Mouse (Mus musculus): ENCODE data around the gene Arhgap19. TPM values are rescaled to one million over a fixed set of nuclear protein-coding genes. Genes with fewer than 3 reads are reported as not detected.

Gene Arhgap19
- polyA plus RNA-seq, 1 experiment: not detected

DNA sequence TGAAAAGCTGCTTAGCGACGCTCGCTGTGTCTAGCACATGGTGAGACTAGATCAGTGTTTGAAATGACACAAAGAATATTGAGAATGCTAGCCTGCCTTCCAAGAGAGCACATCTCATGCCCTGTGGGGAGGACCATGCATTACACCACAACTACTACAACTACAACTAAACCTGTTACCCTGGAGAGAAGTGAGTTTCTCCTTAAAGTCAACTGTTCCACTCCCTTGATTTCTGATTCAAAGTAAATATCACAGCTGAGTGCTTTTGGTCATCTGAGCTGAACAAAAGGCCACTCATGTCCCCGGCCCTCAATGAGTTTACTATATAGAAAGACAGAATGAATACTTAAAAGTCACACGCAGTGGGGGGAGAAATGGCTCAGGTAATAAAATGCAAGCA, 8.2 kb upstream of the Arhgap19 start:
- Histone ChIP-seq H3K4me3 (ENCODE audit: insufficient read depth, low read depth, low read length) (no peak overlapping the region), H3K27ac (ENCODE audit: insufficient read depth, low read depth, low read length) (no peak overlapping the region), H3K4me1 (ENCODE audit: control insufficient read depth, insufficient read depth, low read length) (no peaks in the 10 kb centered on the region)
- TF ChIP-seq CTCF (IDR thresholded peaks at IDR 0.05; ENCODE audit: insufficient read depth, low read depth, low read length) (no peak), POLR2A (IDR thresholded peaks at IDR 0.05; ENCODE audit: insufficient read depth, low read depth, low read length) (no peak)
- 90% methylated on average over 5 of the region's 5 CpGs for WGBS

DNA sequence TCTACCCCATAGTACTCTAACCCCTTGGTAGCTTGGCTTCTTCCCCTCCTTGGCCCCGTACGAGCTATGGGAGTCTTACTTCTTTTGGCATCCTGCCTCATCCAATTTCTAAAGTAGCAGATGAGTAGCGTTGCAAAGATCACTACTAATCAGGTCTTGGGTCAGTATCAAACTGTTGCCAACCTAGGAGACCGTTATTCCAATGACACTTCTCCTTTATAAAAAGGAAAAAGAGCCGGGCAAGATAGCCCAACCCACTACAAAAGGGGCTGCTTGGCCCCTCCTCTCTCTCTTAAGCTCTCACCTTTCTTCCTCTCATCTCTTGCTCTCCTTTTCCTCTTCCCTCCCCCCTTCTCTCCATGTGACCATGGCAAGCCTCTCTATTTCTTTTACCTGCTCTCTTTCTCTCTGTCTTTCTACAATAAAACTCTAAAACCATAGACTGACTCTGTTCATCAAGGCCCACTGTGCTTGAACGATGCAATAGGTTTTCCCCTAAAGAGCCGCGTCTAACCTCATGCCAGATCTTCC, 6.3 kb upstream of the Arhgap19 start:
- whole genome bisulfite sequencing: 74% methylated on average over 8 of the region's 8 CpGs

GRCm38 (mm10) chr19:41807497-41807896, 5.7 kb upstream of the Arhgap19 start:
- no peak for TF ChIP-seq CTCF (IDR thresholded peaks at IDR 0.05; ENCODE audit: insufficient read depth, low read depth, low read length)
- TF ChIP-seq POLR2A (IDR thresholded peaks at IDR 0.05; ENCODE audit: insufficient read depth, low read depth, low read length): no peak
- WGBS: 93% methylated on average over 9 of the region's 9 CpGs
- peaks cover 3% of the 10 kb centered on the region; the same call in 1 of the 2 replicates for H3K4me1 ChIP-seq (ENCODE audit: control insufficient read depth, insufficient read depth, low read length)
- H3K4me3 ChIP-seq (ENCODE audit: insufficient read depth, low read depth, low read length): no peak overlapping the region
- no peak overlapping the region for H3K27ac ChIP-seq (ENCODE audit: insufficient read depth, low read depth, low read length)

More for the DNA sequence above, 6.3 kb upstream of the Arhgap19 start:
- H3K27ac ChIP-seq (ENCODE audit: insufficient read depth, low read depth, low read length): no peak overlapping the region
- H3K4me1 ChIP-seq (ENCODE audit: control insufficient read depth, insufficient read depth, low read length): peaks cover 2% of the 10 kb centered on the region; the same call in 1 of the 2 replicates
- H3K4me3 ChIP-seq (ENCODE audit: insufficient read depth, low read depth, low read length): no peak overlapping the region
- TF ChIP-seq POLR2A (IDR thresholded peaks at IDR 0.05; ENCODE audit: insufficient read depth, low read depth, low read length): no peak
- no peak for TF ChIP-seq CTCF (IDR thresholded peaks at IDR 0.05; ENCODE audit: insufficient read depth, low read depth, low read length)

DNA sequence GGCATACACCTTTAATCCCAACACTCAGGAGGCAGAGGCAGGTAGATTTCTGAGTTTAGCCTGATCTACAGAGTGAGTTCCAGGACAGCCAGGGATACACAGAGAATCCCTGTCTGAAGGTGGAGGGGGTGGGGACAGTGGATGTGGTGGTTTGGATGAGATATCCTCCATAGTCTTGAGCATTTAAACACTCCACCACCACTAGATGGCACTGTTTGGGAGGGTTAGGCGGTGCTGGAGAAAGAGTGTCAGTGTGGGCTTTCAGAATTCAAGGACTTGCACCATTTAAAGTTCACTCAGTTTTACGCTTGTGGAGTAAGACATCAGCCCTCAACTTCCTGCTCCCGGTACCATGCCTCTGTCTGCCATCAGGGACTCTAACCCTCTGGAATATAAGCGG, 4.0 kb upstream of the Arhgap19 start:
- Histone ChIP-seq H3K4me1 (ENCODE audit: control insufficient read depth, insufficient read depth, low read length) (peaks cover 3% of the 10 kb centered on the region; the same call in 1 of the 2 replicates), H3K4me3 (ENCODE audit: insufficient read depth, low read depth, low read length) (no peak overlapping the region), H3K27ac (ENCODE audit: insufficient read depth, low read depth, low read length) (no peak overlapping the region)
- TF ChIP-seq CTCF (IDR thresholded peaks at IDR 0.05; ENCODE audit: insufficient read depth, low read depth, low read length) (no peak), POLR2A (IDR thresholded peaks at IDR 0.05; ENCODE audit: insufficient read depth, low read depth, low read length) (no peak)
- WGBS: 91% methylated on average over 4 of the region's 4 CpGs

GRCm38 (mm10) chr19:41803322-41803721, 1.5 kb upstream of the Arhgap19 start:
- TF ChIP-seq POLR2A (IDR thresholded peaks at IDR 0.05; ENCODE audit: insufficient read depth, low read depth, low read length) (no peak), CTCF (IDR thresholded peaks at IDR 0.05; ENCODE audit: insufficient read depth, low read depth, low read length) (0 out of 2 replicates have a peak, but pooled peaks have one; percentile 19)
- WGBS: 48% methylated on average over 7 of the region's 7 CpGs
- Histone ChIP-seq H3K4me1 (ENCODE audit: control insufficient read depth, insufficient read depth, low read length) (peaks cover 3% of the 10 kb centered on the region; the same call in 1 of the 2 replicates), H3K27ac (ENCODE audit: insufficient read depth, low read depth, low read length) (no peak overlapping the region), H3K4me3 (ENCODE audit: insufficient read depth, low read depth, low read length) (no peak overlapping the region)

DNA sequence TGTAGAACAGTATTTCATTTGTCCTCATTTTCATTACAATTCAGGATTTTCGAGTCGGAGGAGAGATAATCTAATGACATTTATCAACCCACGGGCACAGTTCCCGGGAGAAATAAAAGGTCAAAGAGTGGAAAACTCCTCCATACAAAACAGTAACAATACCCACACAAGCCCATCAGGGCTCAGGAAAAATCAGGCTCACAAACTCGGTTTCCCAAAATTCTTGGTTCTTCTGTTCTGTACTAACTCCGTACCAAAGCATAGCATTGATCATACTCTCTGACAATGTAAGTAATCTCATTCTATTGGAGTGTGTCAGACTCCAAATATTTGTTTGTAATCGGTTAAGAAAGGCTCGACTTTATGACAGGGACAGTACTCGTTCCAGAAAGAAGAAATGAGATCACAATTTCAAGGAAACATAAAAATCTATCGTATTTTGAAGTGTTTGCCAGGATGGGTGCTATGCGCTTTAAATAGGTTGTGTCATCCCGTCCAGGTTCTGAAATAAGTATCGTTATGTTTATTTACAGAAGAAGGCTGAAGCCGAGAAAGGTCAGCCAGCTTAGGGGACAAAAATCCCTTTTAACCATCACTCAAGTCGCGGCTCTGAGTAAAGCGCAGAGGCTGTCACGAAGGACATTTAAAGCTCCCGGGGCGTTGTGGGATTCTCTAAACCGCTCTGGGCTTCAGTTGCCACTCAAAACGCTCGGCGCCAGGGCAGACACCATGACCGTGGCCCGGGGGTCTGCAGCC, 683 bp downstream of the Arhgap19 start:
- Histone ChIP-seq H3K27ac (ENCODE audit: insufficient read depth, low read depth, low read length) (no peak overlapping the region), H3K4me1 (ENCODE audit: control insufficient read depth, insufficient read depth, low read length) (peaks cover 3% of the 10 kb centered on the region; the same call in 1 of the 2 replicates), H3K4me3 (ENCODE audit: insufficient read depth, low read depth, low read length) (peak overlapping the region; percentile 76)
- TF ChIP-seq CTCF (IDR thresholded peaks at IDR 0.05; ENCODE audit: insufficient read depth, low read depth, low read length) (no peak), POLR2A (IDR thresholded peaks at IDR 0.05; ENCODE audit: insufficient read depth, low read depth, low read length) (no peak)
- WGBS: 1% methylated on average over 26 of the region's 26 CpGs

DNA sequence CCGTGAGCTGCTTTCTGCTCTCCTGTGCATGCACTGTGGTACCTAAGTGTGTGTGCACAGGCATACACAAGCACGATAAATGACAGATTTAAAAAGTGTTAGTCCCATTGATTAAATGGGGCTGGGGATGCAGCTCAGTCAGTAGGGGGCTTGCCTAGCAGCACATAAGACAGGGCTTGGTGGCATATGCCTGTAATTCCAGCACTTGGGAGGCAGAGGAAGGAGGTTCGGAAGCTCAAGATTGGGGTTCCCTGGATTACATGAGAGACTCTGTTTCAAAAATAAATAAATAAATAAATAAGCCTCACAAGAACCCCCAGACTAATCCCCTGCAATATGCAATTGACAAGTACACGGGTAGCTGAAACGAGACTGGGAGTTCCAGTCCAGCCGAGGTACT, 1.4 kb downstream of the Arhgap19 start:
- no peak overlapping the region for H3K4me3 ChIP-seq (ENCODE audit: insufficient read depth, low read depth, low read length)
- no peak overlapping the region for H3K27ac ChIP-seq (ENCODE audit: insufficient read depth, low read depth, low read length)
- peaks cover 3% of the 10 kb centered on the region; the same call in 1 of the 2 replicates for H3K4me1 ChIP-seq (ENCODE audit: control insufficient read depth, insufficient read depth, low read length)
- 34% methylated on average over 6 of the region's 6 CpGs for WGBS
- TF ChIP-seq CTCF (IDR thresholded peaks at IDR 0.05; ENCODE audit: insufficient read depth, low read depth, low read length): no peak
- no peak for TF ChIP-seq POLR2A (IDR thresholded peaks at IDR 0.05; ENCODE audit: insufficient read depth, low read depth, low read length)

DNA sequence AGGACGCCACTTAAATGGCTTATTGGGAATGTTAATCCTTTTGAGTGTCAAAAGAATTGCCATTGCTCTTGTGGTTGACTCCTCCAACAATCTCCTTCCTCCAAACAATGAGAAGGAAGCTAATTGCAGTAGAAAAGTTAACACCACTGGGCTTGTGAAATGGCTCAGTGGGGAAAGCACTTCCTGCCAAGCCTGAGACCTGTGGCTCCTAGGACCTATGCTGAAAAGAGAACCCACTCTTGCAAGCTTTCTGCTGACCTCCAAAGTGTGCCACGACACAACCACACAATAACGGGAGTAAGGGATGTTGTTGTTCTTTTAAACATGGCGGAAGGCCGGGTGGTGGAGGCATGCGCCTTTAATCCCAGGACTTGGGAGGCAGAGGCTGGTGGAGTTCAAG, 4.3 kb downstream of the Arhgap19 start:
- Histone ChIP-seq H3K4me1 (ENCODE audit: control insufficient read depth, insufficient read depth, low read length) (no peaks in the 10 kb centered on the region; the same call in 1 of the 2 replicates), H3K4me3 (ENCODE audit: insufficient read depth, low read depth, low read length) (no peak overlapping the region), H3K27ac (ENCODE audit: insufficient read depth, low read depth, low read length) (no peak overlapping the region)
- WGBS: 89% methylated on average over 6 of the region's 6 CpGs
- TF ChIP-seq CTCF (IDR thresholded peaks at IDR 0.05; ENCODE audit: insufficient read depth, low read depth, low read length) (no peak), POLR2A (IDR thresholded peaks at IDR 0.05; ENCODE audit: insufficient read depth, low read depth, low read length) (no peak)

DNA sequence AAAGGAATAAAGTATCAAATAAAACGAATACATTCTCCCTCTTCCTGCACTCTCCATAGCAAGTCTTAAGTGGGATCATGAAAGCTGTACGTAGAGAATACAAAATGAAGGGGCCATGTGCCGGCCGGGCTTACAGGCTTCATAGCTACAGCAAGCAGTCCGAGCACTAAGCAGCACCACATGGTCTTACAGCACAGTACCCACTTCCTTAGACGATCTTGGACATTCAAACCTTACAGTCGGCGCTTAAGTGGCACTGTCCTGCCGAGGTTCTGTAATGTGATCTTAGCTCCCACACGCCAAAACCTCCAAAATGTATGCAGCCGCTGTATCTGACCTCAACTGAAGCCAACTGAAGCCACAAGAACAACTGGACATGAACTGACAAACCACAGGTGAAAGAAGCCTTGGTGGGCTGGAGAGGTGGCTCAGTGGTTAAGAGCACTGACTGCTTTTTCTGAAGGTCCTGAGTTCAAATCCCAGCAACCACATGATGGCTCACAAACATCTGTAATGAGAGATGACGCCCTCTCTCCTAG, 5.0 kb downstream of the Arhgap19 start:
- no peak for TF ChIP-seq CTCF (IDR thresholded peaks at IDR 0.05; ENCODE audit: insufficient read depth, low read depth, low read length)
- TF ChIP-seq POLR2A (IDR thresholded peaks at IDR 0.05; ENCODE audit: insufficient read depth, low read depth, low read length): no peak
- WGBS: 82% methylated on average over 12 of the region's 12 CpGs
- Histone ChIP-seq H3K4me1 (ENCODE audit: control insufficient read depth, insufficient read depth, low read length) (no peaks in the 10 kb centered on the region; the same call in 1 of the 2 replicates), H3K4me3 (ENCODE audit: insufficient read depth, low read depth, low read length) (no peak overlapping the region), H3K27ac (ENCODE audit: insufficient read depth, low read depth, low read length) (no peak overlapping the region)
